Mouse (Mus musculus) lung, embryonic 14.5 days (tissue): Measurements from ENCODE around the gene H1f0. TPM values are rescaled to one million over a fixed set of nuclear protein-coding genes. Genes with fewer than 3 reads are reported as not detected.

Experiments
- ATAC-seq: fragments of 200-750 bp; cut with Nextera tagmentation; 2 replicates; pipeline ENCODE4 v1.8.0; 2017; ENCODE audit warnings: mild to moderate bottlenecking, moderate TSS enrichment, moderate library complexity; ENCODE audit not compliant: insufficient read depth
- DNase-seq: peaks from one replicate; pipeline ENCODE4 v3.0.0-alpha.2; 2015
- H3K27ac ChIP-seq: fragments of 300-500 bp; sonication (generic); 2 replicates; pipeline ENCODE4 v1.5.1; 2014; ENCODE audit warnings: low read depth, mild to moderate bottlenecking, moderate library complexity
- H3K27me3 ChIP-seq: fragments of 300-500 bp; sonication (generic); 2 replicates; pipeline ENCODE4 v1.6.1; 2014; ENCODE audit warnings: low read length, control low read depth; ENCODE audit not compliant: insufficient read depth
- H3K36me3 ChIP-seq: fragments of 300-500 bp; sonication (generic); 2 replicates; pipeline ENCODE4 v1.6.1; 2014; ENCODE audit warnings: control low read depth; ENCODE audit not compliant: insufficient read depth
- H3K4me1 ChIP-seq: fragments of 300-500 bp; sonication (generic); 2 replicates; pipeline ENCODE4 v1.6.1; 2014; ENCODE audit warnings: antibody characterized with exemption, control low read depth; ENCODE audit not compliant: insufficient read depth
- H3K4me2 ChIP-seq: fragments of 300-500 bp; sonication (generic); 2 replicates; pipeline ENCODE4 v1.6.1; 2014; ENCODE audit warnings: mild to moderate bottlenecking
- H3K4me3 ChIP-seq: fragments of 300-500 bp; sonication (generic); 2 replicates; pipeline ENCODE4 v1.5.1; 2014; ENCODE audit warnings: low read depth, low read length
- H3K9ac ChIP-seq: fragments of 300-500 bp; sonication (generic); 2 replicates; pipeline ENCODE4 v1.6.1; 2014
- H3K9me3 ChIP-seq: fragments of 300-500 bp; sonication (generic); 2 replicates; pipeline ENCODE4 v1.6.1; 2016; ENCODE audit warnings: low read depth, low read length, control low read depth
- CTCF ChIP-seq: IDR thresholded peaks from 2 replicates; pipeline ENCODE4 v1.5.1; 2016; ENCODE audit warnings: antibody characterized with exemption, low read depth
- WGBS: fragments of 180-500 bp; shearing (Covaris S2); extraction: QIAGEN DNeasy Blood & Tissue Kit; methylation state at CpG from one replicate; pipeline ENCODE4 v1.1.7; 2014; 5-methylcytosine and 5-hydroxymethylcytosine counted together
- polyA plus RNA-seq: library from polyadenylated mRNA; unstranded; fragments of >200 nt; fragmentation: Nextera tagmentation; extraction: Ambion mirVana; gene quantifications from 2 replicates; pipeline ENCODE4 v1.2.1, GENCODE M21; 2014

The H1f0 gene
- polyA plus RNA-seq, 1 experiment from 2014 or later: 201 TPM

DNA sequence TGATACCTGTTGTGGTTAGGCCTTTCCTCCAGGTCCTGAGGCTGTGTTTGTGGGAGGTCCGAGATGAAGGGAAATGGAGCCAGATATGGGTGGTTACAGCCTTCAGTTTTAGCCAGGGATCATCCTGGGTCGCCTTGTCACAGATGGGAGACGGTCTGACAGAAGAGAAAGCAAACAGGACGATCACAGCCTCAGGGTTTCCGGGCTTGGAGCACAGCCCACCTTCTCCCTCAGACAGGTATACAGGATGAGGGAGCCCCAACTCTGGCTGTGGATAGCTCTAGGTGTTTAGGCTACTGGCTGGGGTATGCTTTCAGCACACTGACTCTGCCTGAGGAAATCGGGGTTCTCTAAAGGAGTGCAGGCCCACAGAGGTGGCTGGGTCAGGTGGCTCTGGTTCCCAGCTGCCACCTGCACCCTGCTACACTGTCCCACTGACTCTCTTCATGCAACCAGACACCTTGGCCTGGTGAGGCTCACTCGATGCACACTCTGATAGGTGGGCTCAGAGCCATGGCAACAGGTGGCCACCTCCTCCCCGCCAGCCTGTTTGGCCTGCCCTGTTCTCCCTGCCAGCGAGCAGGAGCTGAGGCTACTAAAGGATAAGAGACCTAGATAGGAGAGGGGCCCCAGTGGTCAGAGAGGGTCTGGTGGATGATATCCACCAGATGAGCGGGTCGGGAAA lies 41.6 kb upstream of the H1f0 start:
- no peak for ATAC-seq
- WGBS: 50% methylated on average over 11 of the region's 11 CpGs
- TF ChIP-seq CTCF: no peak
- no peaks in the 10 kb centered on the region for H3K27me3 ChIP-seq
- no peaks in the 10 kb centered on the region for H3K9me3 ChIP-seq
- no peak overlapping the region for H3K9ac ChIP-seq
- peak; percentile 7 for DNase-seq
- H3K27ac ChIP-seq: no peak overlapping the region
- no peak overlapping the region for H3K4me3 ChIP-seq
- H3K4me2 ChIP-seq: no peak overlapping the region
- H3K4me1 ChIP-seq: peaks cover 14% of the 10 kb centered on the region
- peaks cover 42% of the 10 kb centered on the region for H3K36me3 ChIP-seq

DNA sequence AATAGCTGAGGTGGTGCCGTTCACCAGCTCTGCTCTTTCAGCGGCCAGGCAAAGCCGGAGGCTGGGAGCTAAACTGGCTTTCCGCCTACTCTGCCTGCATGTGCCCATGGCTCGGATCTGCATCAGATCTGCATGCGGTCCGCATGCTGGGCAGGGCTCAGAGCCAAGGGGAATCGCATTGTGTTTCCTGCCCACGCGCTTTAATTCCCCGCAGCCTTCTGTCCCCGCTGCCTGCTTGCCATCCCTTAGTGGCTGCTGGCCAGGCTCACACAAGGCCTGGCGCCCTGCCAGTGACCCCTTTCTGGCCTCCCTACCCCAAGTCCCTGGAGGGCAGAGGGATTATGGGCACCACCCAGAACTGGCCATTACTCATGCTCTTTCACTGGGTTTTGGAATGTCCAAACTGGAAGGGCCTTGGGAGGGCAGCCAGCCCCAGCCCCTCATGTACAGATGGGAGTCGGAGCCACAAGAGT lies 39.7 kb upstream of the H1f0 start:
- WGBS: 41% methylated on average over 14 of the region's 14 CpGs
- peak; percentile 63 for DNase-seq
- H3K4me1 ChIP-seq: peaks cover 12% of the 10 kb centered on the region
- no peak overlapping the region for H3K9ac ChIP-seq
- H3K36me3 ChIP-seq: peaks cover 60% of the 10 kb centered on the region
- H3K4me2 ChIP-seq: no peak overlapping the region
- no peaks in the 10 kb centered on the region for H3K27me3 ChIP-seq
- H3K9me3 ChIP-seq: no peaks in the 10 kb centered on the region
- no peak for TF ChIP-seq CTCF
- H3K4me3 ChIP-seq: no peak overlapping the region
- no peak for ATAC-seq
- peak overlapping the region; percentile 12; the same call in 1 of the 2 replicates for H3K27ac ChIP-seq

DNA sequence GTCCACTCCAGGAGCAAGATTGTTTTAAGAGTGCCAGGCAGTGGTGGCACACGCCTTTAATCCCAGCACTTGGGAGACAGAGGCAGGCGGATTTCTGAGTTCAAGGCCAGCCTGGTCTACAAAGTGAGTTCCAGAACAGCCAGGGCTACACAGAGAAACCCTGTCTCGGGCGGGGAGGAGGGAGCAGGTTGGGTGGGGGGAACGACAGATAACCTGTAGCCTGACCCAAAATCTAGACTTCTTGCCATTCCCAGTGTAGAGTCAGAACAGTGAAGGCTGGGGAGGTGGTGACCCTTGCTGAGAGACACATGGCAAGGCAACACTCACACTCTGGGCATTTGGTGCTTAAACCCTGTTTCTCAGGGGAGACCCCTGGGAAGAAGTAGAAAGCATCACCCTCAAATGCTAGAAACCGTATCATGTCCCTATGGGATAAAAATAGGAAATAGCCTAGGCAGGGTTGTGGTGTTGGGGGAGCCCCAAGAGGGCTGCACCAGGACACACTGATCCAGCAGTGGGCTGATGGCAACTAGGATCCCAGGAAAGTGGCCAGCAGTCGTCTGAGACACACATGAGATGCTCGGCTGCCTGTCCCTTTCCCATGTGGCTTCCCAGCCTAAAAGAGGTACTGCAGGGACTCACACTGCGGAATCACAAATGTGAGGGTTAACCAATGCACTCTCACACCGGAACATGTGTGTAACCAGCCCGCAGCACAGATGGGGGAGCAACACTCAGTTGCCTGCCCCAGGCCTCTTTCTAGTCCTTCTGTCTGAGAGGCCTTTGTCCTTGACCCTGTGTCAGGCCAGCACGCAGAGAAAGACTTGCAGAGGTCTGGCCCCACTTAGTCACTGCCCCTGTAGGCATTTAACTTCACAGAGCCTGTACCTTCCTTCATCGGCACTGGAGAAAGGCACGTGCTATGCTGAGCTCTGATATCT lies 38.8 kb upstream of the H1f0 start:
- WGBS: 86% methylated on average over 14 of the region's 14 CpGs
- H3K27ac ChIP-seq: no peak overlapping the region
- H3K36me3 ChIP-seq: peaks cover 69% of the 10 kb centered on the region
- no peak overlapping the region for H3K9ac ChIP-seq
- H3K4me3 ChIP-seq: no peak overlapping the region
- no peaks in the 10 kb centered on the region for H3K27me3 ChIP-seq
- H3K4me1 ChIP-seq: peaks cover 7% of the 10 kb centered on the region; the same call in 1 of the 2 replicates
- no peak for TF ChIP-seq CTCF
- no peaks in the 10 kb centered on the region for H3K9me3 ChIP-seq
- ATAC-seq (no peak), DNase-seq (no peak)
- H3K4me2 ChIP-seq: no peak overlapping the region

DNA sequence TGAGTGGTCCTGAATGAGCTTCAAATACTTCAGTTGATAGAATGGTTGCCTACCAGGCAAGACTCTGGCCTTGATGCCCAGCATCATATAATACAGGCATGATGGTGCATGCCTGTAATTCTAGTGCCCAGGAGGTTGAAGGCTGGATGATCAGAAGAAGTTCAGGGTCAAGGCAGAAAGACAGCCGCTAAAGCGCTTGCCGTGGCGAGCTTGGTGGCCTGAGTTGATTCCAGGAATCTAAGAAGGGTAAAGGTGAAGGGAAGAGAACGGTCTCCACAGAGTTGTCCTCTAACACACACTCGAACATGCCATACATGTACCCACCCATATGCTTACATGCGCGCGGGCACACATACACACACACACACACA lies 38.2 kb upstream of the H1f0 start:
- no peak overlapping the region for H3K4me3 ChIP-seq
- 92% methylated on average over 9 of the region's 9 CpGs for WGBS
- peaks cover 76% of the 10 kb centered on the region for H3K36me3 ChIP-seq
- no peak for TF ChIP-seq CTCF
- H3K4me2 ChIP-seq: no peak overlapping the region
- no peaks in the 10 kb centered on the region for H3K27me3 ChIP-seq
- ATAC-seq (no peak), DNase-seq (no peak)
- H3K9me3 ChIP-seq: no peaks in the 10 kb centered on the region
- H3K27ac ChIP-seq: no peak overlapping the region
- H3K9ac ChIP-seq: no peak overlapping the region
- 0 out of 2 replicates have a peak, but pooled peaks cover 5% of the 10 kb centered on the region for H3K4me1 ChIP-seq

DNA sequence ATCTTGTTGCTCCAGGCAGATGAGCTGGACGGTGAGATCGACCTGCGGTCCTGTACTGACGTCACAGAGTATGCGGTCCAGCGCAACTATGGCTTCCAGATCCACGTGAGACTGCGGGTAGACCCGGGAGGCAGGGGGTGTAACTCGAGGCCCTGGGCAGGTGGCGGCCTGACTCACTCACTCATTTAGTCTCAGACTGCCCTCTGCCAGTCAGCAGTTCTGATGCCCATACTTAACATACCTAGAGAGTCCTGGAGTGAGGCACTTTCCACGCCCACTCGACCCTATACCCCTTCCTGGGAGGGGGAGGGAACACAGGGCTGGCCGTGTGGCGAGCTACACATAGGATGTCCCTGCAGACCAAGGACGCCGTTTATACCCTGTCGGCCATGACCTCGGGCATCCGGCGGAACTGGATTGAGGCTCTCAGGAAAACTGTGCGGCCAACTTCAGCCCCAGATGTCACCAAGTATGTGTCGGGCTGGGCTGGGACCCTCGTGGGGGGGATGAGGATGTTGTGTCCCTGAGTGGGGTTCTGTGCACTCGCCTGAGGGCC lies 37.2 kb upstream of the H1f0 start:
- H3K4me2 ChIP-seq: no peak overlapping the region
- H3K36me3 ChIP-seq: peaks cover 81% of the 10 kb centered on the region
- ATAC-seq (no peak), DNase-seq (no peak)
- no peak overlapping the region for H3K9ac ChIP-seq
- 89% methylated on average over 25 of the region's 25 CpGs for WGBS
- no peaks in the 10 kb centered on the region for H3K9me3 ChIP-seq
- TF ChIP-seq CTCF: no peak
- no peak overlapping the region for H3K27ac ChIP-seq
- no peak overlapping the region for H3K4me3 ChIP-seq
- H3K4me1 ChIP-seq: 0 out of 2 replicates have a peak, but pooled peaks cover 5% of the 10 kb centered on the region
- no peaks in the 10 kb centered on the region for H3K27me3 ChIP-seq

DNA sequence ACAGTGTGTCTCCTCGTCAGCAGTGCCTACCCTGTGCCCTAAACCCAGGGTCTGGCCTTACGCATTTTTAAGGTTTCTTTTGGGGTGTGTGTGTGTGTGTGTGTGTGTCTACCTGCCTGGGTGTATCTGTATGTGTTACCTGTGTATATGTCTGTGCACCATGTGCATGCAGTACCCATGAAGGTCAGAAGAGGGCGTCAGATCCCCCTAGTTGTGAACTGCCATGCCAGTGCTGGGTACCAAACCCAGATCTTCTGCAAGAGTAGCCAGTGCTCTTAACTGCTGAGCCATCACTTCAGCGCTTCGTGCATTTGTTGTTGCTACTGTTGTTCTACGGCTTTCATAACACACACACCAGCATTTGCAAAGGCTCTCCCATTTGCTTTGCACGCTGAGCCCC lies 36.0 kb upstream of the H1f0 start:
- ATAC-seq: no peak
- Histone ChIP-seq H3K9ac (no peak overlapping the region), H3K27me3 (no peaks in the 10 kb centered on the region), H3K4me2 (no peak overlapping the region), H3K4me1 (0 out of 2 replicates have a peak, but pooled peaks cover 5% of the 10 kb centered on the region), H3K27ac (no peak overlapping the region), H3K4me3 (no peak overlapping the region), H3K36me3 (peaks cover 89% of the 10 kb centered on the region), H3K9me3 (no peaks in the 10 kb centered on the region)
- no peak for DNase-seq
- peak; percentile 35 for TF ChIP-seq CTCF
- 91% methylated on average over 7 of the region's 7 CpGs for WGBS

DNA sequence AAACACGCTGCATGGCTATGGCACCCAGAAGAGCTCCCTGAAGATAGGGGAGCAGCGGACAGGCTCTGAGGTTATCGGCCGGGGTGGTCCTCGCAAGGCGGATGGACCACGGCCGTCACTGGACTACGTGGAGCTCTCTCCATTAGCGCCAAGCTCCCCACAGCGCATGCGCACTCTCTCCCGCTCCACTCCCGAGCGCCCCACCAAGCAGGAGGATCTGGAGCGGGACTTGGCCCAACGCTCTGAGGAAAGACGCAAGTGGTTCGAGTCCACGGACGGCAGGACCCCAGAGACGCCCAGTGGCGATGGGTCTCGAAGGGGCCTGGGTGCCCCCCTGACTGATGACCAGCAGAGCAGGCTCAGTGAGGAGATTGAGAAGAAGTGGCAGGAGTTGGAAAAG lies 35.3 kb upstream of the H1f0 start:
- 95% methylated on average over 24 of the region's 24 CpGs for WGBS
- no peaks in the 10 kb centered on the region for H3K9me3 ChIP-seq
- H3K4me2 ChIP-seq: no peak overlapping the region
- 0 out of 2 replicates have a peak, but pooled peaks cover 5% of the 10 kb centered on the region for H3K4me1 ChIP-seq
- no peak overlapping the region for H3K4me3 ChIP-seq
- no peak for ATAC-seq
- no peak for TF ChIP-seq CTCF
- no peak overlapping the region for H3K9ac ChIP-seq
- peaks cover 90% of the 10 kb centered on the region for H3K36me3 ChIP-seq
- DNase-seq: no peak
- no peaks in the 10 kb centered on the region for H3K27me3 ChIP-seq
- no peak overlapping the region for H3K27ac ChIP-seq
